Mouse (Mus musculus) lung, postnatal 4 days (tissue): Measurements from ENCODE around the gene Tenm4.

Experiments
- DNase-seq, 2 experiments: peaks; one replicate each; pipeline ENCODE4 v3.0.0; 2021

The Tenm4 gene

DNA sequence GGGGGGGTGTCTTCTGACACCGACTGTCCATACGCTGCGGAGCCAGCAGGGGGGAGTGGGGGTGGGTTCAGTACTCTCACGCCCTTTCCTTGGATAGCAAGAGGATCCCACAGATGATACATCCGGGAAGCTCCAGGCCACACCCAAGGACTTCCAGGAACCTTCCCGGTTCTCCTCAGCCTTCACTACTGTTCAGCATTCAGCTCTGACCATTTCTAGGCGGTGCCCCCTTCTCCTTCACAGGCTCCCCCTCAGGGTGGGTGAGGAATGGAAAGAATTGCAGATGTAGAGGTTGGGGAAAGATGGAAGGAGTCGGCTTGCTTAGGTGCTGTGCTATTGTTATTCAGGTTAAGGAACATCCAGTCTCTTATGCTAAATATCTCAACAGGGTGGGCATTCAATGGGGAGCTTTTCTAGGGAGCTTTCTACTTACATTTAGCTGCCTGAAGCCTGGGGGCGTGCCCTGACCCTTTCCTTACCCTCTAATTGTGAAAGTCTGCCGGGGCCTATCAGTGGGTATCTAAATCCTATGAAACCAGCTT is 33.8 kb downstream of the Tenm4 start:
- no peak for DNase-seq

DNA sequence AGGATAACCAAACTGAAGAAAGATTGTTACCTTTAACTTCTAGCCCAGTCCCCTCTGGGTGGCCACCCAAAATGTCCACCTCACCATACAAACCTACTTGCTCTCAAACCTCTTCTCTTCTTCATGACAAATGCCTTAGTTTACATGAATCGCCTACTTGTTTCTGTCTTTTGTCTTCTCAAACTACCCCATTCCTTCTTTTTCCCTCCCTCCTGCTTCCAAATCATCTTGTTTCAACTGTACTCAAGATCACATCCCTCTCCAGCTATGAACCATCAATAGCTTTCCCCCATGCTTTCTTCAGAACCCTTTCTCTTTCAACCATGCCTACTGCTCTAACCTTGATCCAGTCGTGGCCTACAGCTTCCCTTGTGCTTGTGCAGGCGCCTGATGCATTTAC is 36.0 kb downstream of the Tenm4 start:
- no peak for DNase-seq

DNA sequence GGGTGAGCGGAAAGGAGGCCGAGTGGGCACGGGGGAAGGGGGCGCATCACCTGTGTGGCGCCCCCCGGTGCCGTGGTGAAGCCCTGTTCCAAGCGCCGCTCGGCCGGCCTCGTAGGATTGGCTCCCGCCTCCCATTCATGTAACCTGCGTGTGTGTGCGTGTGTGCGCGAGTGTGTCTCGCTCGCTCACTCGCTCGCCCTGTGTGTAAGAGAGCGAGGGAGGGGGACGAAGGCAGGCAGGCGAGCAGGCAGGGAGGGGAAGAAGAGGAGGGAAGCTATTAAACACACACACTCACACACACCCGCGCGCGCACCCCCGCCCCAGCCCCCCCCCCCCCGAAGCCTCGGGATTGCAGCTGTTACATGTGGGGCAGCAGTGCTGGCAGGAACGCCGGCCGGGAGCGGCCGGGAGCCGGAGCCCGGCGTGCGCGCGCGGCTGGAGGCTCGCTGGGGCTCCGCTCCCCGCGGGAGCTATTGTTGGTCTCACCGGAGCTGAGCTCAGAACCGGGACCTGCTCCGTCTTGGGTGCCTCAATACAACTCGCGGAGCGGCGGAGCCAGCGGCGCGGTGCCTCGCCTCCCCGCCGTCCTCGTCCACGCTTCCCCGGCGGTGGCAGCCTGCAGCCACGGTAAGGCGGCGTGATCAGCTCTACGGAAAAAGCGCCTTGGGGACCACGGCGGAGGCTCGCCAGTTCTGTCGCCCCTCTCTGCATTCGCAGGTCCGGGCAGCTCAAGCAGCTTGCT is 38.9 kb downstream of the Tenm4 start:
- DNase-seq = peak; percentile 42 to 61

DNA sequence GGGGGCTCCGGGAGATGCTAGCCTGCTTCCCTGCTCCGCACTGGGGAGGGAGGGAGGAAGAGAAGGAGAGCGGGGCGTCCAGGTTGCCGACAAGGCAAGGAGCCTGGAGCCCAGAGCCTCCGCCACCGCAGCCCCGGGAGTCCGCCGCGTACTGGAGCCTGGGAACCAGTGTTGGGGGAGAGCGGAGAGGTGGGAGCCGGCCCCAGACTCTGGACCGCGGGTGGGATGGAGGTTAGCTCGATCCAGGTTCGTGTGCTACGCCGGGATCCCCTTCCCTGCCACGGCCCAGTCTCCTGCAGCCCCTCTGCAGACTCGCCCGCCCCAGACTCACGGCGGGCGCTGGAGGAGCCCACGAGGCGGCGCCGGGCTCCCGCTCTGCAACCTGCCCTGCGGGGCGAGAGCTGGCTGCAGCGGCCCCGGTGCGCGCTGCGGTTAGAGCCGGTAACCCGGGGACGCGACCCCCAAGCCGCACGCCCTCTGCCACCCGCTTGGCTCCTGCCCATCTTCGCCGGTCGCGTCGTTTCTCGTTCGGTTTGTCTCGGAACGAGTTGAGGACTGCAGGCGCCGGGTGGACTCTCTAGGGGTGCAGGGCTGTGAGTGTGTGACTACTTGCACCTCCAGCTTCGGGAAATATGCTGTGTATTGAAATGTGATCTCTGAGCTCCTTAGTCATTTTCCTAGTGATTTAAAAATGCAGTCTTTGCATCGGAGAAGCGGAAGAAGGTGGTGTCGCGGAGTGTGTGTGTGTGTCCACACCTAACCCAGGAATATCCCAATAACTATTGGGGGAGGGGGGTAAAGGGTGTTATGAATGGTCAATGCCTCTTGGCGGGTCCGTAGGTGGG is 39.7 kb downstream of the Tenm4 start:
- DNase-seq = peak; percentile 44 to 51

DNA sequence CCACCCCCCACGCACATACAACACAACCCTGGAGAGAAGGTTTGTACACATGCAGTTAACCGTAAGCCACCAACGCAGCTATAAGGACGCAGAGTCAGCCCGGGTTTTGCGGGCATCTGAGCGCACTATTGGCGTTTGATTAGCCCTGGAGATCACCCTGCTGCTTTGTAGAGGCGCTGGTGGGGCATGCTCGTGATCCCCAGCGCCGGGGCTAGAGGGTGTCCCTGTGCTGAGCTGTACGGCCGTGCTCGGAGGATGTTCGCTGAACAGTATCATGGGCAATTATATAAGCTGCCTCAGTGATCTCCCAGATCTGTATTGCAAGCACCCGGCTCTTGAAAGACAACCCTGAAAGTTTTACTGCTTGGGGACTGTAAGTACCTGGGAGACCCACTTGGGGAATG is 40.6 kb downstream of the Tenm4 start:
- DNase-seq = peak in 1 of 2 experiments; percentile 27

DNA sequence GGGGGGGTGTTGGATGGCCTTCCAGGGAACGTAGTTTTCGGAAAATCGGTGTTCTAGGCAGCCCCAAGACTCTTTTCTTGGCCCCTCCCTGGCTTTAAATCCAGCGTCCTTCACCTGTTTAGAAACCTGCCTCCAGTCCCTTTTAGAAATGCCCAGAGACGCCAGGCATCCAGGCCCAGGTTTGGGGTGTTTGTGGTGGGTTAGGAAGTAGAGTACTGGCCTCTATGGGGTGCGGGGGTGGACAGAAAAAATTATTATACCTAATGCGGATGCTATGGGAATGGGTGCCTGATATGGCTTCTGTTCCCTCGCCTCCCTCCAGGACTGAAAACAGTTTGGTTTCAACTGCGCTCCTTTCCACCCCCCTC is 41.2 kb downstream of the Tenm4 start:
- no peak for DNase-seq

DNA sequence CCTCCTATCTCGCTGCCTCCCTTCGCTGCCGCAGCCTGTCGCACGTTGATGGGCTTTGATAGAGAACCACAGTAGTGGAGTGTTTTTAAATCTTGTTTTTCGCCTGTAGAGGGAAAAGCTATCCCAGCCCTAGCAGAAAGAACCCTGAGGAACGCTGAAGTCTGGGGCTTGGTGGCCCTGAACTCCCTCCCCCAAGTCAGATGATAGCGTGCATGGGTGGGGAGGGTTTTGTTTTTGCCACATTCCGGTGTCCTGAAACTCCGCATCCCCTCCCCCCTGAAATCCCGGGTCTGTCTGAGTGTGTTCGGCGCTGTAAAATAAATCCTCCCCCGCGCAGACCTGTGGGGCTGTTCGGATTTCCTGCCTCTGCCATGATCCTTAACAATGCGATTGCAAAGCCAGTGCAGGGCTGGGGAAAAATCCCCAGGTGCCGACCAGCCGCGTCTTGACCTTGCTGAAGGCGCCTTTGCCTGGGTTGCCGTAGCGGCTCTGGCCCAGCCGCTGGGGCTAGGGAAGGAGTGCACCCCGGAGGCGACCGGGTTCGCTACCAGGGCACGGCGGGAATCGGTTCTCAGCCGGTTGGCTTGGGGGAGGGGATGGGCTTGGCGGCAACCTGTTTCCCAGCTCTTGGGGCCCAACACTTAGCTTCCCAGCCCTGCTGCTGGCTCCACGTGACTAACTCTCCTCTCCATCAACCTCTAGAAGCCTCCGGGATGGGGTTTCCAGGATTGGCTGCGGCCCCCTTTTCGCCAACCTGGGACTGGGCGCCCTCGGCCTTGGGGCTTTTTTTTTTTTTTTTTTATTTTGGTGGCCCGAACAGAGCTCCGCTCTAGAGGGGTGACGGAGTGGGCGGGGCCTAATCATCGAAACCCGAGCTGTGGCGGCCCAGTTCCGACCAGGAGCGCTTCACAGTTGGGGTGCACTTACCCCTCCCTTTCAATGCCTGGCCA is 41.8 kb downstream of the Tenm4 start:
- peak; percentile 45 to 55 for DNase-seq

DNA sequence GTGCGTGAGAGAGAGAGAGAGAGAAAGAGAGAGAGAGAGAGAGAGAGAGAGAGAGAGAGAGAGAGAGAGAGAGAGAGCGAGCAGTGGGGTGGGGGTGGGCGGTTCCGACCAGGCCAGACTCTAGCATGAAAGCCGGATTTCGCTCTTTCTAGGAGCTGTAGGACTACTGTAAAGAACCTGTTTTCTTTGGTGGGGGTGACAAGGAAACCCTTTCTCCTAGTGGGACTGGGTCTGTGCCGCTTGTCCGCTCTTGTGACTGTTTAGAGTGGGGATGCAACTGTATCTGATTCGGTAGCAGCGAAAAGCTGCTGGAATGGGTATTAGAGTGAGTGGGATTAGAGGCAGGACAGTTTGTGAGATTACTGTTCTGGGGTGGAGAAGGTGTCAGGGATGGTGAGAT is 42.7 kb downstream of the Tenm4 start:
- no peak for DNase-seq

DNA sequence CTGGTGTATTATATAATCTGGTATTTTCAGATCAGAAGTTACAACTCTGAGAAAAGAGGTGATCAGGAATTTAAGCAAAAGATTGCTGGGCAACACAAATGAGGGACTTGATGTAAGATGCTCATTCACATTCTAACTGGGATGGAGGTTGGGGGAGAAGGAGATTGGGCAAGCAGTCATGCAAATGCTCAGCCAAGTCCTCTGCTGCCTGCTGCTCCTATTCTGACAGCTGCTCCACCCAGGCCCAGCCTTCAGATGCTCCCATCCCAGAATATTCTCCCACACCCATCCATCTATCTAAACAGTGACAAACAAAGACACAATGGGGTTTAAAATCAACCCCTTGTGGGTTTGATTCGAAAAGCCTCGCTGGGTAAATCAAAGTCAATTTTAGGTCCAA is 43.8 kb downstream of the Tenm4 start:
- no peak for DNase-seq

DNA sequence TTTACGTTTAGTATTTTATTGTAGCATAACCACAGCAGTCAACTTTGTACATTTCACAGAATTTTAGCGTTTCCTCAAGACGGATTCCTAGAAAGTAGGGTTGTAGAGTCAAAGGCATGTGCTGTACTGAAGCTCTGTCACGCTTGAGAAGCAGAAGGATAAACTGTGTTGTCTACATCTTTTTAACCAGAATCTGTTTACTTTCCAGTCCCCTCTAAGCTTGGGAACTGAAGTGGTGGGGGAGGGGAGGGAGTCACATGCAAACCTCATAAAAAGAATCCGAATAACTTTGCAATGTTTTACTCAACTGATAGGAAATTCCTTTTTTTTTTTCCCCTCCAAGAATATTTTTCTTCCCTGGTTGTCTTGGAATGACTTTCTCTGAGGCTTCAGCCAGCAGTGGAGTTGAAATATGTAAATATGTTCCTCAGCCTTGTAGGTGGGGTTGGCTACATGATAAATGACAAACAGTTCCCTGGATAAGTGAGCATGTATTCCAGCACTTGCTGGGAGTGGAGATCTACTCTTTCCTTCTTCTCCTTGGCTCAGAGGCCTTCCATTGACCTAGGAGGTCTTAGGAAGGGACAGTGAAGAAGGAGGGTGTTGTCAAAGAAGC is 45.0 kb downstream of the Tenm4 start:
- no peak for DNase-seq

DNA sequence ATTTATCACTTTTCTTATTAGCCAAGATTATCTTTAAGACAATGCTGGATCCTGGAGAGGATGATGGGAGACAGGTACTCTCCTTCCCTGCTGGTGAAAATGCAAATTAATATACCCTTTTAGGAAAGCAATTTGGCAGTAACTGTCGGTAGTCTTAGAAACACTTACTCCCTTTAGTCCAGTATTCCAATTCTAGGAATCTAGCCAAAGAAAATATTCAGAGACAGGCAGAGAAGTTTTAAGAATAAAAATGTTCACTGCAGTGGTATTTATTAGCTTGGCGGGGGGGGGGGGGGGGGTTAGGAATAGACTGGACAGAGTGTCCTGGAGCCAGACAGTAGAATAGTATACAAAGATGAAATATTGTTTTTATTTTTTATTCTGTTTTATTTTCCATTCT is 48.3 kb downstream of the Tenm4 start:
- no peak for DNase-seq

DNA sequence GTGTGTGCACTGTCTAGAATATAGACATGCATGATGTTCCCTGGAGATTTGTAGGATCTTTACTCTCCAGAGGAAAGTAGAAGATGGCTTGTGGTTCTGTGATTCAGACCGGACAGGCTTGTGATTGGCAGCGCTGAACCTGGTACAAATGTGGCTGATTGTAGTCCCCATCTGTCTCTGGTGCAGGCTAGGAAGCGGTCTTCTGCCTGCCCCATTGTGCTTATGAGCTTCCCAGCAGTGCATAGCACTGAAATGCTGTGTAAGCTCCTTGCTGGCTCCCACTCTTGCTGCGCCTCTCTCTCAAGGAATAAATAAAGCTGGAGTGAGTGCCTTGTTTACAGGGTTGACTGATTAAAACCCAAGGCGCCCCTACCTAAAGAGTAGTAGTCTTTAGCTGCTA is 49.6 kb downstream of the Tenm4 start:
- no peak for DNase-seq

DNA sequence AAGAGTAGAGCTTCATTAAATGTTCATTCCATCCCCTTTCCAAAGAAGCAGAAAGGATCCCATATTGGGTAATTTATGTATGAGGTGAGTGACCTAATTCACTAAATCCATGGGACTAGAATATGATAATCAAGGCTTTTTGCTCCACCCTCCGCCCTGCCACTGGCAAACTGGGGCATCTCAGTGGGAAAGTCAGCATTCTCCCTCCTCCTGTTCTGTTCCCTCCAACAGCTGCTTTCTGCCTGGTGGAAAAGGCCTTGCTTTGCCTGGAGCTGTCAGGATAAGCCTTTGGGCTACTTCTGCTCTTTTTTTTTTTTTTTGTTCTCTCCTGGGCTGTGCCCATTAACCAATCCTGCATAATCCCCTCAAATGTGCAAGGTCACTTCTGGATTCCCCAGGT is 51.5 kb downstream of the Tenm4 start:
- DNase-seq = no peak

DNA sequence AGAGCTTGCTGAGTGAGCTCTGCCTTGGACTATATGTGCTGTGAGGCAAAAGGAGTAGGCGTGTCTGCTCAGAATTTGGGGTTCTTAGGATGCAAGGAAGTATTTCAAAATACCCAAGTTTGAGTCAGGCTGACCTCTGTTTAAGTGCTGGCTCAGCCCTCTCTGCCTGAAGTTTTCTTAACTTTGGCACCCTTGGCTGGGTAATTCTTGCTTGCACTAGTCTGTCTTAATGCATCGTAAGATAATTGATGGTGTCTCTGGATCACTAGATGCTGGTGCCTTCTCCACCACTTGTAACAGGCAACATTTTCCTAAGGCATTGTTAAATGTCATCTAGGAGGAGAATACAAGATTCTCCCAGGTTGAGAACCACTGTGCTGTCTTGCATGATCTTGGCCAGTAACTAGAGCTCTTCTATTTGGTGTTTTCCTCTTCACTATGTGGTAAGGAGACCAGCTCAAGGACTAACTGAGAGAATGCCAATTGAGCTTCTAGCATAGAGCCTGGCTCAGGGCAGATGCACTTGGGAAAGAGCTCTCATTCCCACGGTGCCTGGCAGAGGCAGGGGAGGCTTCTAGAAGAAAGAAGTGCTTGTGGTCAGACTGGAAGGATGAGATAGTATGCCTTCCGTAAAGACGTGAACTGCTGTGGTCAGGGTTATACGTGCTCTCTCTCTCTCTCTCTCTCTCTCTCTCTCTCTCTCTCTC is 57.7 kb downstream of the Tenm4 start:
- no peak for DNase-seq

DNA sequence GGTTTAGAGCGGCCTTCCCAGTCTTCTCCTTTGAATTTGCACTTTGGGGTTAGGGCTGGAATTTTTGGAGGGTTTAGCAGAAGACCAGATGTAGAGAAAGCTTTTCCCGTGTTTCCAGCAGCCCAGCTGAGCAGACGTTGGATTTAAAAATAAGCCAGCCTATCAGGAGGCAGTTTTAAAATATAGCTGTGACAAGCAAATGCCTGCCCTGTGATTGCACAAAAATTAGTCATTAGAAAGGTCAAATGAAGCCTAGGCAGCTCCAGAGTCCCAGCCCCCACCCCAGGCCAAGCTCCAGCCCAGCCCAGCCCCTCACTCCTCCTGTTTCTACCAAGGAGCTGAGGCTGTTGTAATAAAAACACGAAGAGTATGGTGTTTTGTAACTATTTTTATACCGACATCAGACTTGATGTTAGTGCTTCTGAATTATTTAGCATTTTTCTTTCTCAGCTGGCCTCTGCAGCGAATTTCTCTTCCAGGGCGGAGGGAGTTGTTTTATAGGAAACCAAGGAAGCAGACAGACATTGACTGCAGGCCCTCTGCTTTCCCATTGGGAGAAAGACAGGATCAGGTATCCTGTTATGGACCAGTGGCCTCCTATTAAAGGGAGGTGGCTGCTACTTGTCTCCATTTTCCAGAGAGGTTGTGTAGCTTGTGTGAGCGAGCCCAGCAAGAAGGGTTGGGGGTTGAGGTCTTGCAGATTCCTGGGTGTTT is 59.1 kb downstream of the Tenm4 start:
- peak; percentile 15 to 65 for DNase-seq

DNA sequence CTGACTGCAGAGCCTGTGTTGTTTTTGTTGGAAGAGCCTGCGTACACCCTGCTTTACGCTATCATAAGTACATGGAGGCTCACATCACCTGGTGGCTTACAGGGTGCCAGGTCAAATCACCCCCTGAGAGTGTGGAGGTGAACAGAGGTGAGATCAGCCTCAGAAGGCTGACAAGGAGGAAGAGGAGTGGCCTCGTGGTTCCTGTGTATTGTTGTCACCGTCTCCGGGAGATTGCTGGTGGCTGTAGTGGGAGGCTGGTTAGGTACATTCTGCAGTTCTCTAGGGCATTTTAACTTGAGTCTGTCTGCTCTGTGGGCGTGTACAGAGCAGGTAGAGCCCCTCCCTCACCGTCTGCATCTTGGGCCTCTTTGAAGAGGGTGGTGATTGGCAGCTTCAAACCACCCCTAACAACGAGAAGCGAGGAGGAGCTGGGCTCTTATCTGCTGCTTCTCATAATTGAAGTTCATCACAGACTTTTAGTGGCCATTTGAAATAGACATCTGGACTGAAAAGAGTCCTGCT is 59.7 kb downstream of the Tenm4 start:
- no peak for DNase-seq

DNA sequence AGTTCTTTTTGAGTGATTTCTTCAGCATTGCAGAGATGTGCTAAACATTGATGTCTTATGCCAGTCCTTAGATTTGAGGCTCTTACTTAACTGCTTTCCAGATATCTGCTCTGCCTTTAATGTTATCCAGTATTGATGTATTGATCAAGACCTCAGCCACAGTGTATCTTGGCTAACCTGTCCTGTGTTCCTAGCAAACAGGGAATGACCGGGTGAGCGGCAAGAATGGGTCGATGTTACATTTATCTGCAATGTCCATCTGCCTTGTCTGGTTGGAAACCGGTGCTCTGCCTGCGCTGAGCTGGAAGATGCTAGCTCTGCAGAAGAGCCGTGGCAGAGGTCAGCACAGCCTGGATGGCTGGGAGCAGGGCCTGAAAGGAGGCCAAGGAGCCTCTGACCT is 64.8 kb downstream of the Tenm4 start:
- no peak for DNase-seq

DNA sequence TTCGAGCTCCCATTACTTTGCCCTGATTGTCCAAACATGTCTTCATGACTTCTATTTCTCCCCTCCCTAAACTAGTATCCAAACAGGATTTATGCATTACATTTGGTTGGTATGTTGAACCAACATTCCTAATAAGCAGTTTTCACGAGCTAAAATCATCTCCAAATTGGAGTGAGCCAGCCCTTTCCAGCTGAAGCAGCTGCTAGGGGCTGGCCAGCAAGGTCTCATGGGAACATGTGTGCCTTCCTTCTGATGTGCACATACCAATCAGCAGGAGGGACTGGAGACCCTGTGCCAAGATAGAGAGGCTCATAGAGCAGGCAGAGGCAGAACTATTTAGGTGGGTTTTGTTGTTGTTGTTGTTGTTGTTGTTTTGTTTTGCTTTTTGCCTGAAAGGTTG is 69.6 kb downstream of the Tenm4 start:
- DNase-seq = no peak

DNA sequence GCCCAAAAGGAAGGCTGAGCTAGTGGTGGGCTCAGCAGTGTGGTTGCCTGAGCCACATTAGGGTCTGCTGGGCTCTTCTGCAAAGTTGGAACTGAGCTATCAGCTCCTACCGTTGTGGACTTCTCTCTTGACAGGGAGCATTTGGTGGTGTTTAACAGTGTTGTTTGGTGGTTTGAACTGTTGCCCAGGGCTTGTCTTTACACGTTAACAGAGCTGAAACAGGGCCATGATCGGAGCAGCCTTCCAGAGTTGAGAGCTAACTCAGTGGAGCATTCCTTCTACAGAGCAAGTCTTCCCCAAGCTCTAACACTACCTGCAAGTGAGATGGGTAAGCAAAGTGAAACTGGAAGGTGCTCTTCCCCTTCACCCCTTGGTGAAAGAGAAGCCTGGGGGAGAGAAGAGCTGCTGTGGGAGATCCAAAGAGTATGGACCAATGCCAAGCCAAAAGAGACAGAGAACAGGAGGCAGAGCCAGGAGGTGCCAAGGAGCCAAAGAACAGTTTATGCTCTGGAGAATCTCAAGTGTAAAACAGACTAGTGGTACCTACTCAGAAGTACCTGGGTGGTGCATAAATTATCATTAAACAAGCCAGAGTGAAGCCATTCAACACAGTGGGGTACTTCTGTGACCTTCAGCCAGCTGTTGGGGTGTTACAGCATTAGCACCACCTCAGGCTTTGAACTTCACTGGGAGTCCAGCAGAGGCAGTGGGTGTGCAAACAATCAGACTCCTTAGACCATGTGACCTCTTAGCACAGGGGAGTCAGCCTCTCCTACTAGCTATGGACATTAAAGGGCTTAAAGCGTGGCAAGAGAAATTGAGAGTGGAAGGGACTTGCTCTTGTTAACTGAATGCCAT is 71.5 kb downstream of the Tenm4 start:
- no peak for DNase-seq

DNA sequence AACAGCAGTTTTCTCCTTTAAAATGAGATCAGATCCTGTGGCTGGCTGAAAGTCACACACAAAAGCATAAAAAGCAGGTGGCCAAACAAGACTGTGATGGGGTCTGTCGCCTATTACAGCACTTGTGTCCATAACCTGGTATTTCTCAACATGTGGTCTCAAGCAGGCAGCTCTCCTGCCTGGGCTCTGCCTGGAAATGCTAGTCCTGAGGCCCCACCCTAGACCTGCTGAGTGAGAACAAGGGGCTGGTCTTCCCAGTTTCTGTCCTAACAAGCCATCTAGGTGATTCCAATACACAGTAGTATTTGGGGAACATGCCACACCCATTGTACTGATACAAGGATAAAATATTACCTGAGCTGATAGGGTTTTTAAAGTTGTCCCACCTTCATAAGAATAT is 73.8 kb downstream of the Tenm4 start:
- DNase-seq = no peak
